Mouse (Mus musculus) myocyte (in vitro differentiated cells): ENCODE results near the gene Pigt.
A peak's percentile ranks its signal among the peaks of the same experiment; 100 is the strongest.

Experiments used
- CEBPB ChIP-seq: IDR thresholded peaks from 2 replicates; pipeline ENCODE4 v1.6.1; 2011; ENCODE audit warnings: mild to moderate bottlenecking, moderate library complexity; ENCODE audit not compliant: poor library complexity, insufficient read depth, severe bottlenecking
- E2F4 ChIP-seq: IDR thresholded peaks from one replicate; pipeline ENCODE4 v1.6.1; 2011; ENCODE audit warnings: mild to moderate bottlenecking, control low read depth, moderate library complexity; ENCODE audit not compliant: insufficient read depth
- MAX ChIP-seq: IDR thresholded peaks from one replicate; pipeline ENCODE4 v1.6.1; 2011; ENCODE audit warnings: low read depth, mild to moderate bottlenecking, control low read depth
- MYOD1 ChIP-seq, 3 experiments: IDR thresholded peaks; one replicate each; pipeline ENCODE4 v1.6.1; 2011; ENCODE audit warnings: control low read depth in 2 of 3, low read depth in 2 of 3, mild to moderate bottlenecking in 2 of 3, moderate library complexity in 1 of 3; ENCODE audit not compliant: insufficient read length in 2 of 3, control insufficient read depth in 1 of 3
- POLR2A ChIP-seq: IDR thresholded peaks from one replicate; pipeline ENCODE4 v1.6.1; 2011; ENCODE audit warnings: low read depth, mild to moderate bottlenecking, control low read depth, moderate library complexity; ENCODE audit not compliant: insufficient read length
- POLR2AphosphoS2 ChIP-seq: IDR thresholded peaks from one replicate; pipeline ENCODE4 v1.6.1; 2011; ENCODE audit warnings: low read depth, control low read depth; ENCODE audit not compliant: insufficient read length
- SRF ChIP-seq: IDR thresholded peaks from one replicate; pipeline ENCODE4 v1.6.1; 2011; ENCODE audit warnings: low read depth; ENCODE audit not compliant: control insufficient read depth, insufficient read length
- TCF12 ChIP-seq: IDR thresholded peaks from one replicate; pipeline ENCODE4 v1.6.1; 2011; ENCODE audit warnings: mild to moderate bottlenecking, control low read depth; ENCODE audit not compliant: poor library complexity, insufficient read depth, severe bottlenecking
- USF1 ChIP-seq: IDR thresholded peaks from one replicate; pipeline ENCODE4 v1.6.1; 2011; ENCODE audit warnings: low read depth, mild to moderate bottlenecking, control low read depth, moderate library complexity

DNA sequence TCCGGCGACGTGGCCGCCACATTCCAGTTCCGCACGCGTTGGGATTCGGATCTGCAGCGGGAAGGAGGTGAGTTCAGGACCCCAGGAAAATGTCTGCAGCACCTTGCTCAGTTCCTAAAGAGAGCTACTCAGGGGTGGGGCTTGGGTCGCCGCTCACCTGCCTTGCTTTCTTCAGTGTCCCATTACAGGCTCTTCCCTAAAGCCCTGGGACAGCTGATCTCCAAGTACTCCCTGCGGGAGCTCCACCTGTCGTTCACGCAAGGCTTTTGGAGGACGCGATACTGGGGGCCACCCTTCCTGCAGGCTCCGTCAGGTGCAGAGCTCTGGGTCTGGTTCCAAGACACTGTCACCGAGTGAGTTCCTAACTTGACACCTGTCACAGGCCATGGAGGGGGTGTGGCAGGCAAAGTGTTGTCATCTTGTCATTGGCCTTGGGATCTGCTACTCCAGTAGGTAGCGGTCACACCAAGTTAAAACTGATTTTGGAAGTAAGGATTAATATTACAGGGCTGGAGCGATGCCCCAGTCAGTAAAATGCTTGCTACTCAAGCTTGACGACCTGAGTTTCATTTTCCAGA lies 460 bp downstream of the Pigt start:
- TF ChIP-seq USF1 (no peak), POLR2A (no peak), MYOD1 (IDR thresholded peaks at IDR 0.05; ENCODE audit: control insufficient read depth in 1 of 3, insufficient read length in 2 of 3, low read depth in 2 of 3) (peak in 2 of 3 experiments; percentile 11 to 51), E2F4 (no peak), SRF (no peak), TCF12 (no peak), MAX (no peak), POLR2AphosphoS2 (no peak), CEBPB (no peak)
